Mouse (Mus musculus) heart, embryonic 14.5 days (tissue): ENCODE results near the gene Bcl3. TPM values are rescaled to one million over a fixed set of nuclear protein-coding genes. Genes with fewer than 3 reads are reported as not detected.
A peak's percentile ranks its signal among the peaks of the same experiment; 100 is the strongest.

ENCODE experiments used
- ATAC-seq: fragments of 200-750 bp; cut with Nextera tagmentation; 2 replicates; pipeline ENCODE4 v1.8.0; 2017; ENCODE audit warnings: low read depth, moderate TSS enrichment; ENCODE audit not compliant: insufficient number of reproducible peaks, insufficient read depth, low FRiP score
- H3K27ac ChIP-seq, 2 experiments: fragments of 200-500 bp in 1 of 2; fragments of 300-500 bp in 1 of 2; sonication (generic) in 1 of 2; replicated peaks in 1 of 2; 2 replicates each; pipeline ENCODE4 v1.5.1; 2012 to 2014; ENCODE audit warnings: low read depth in 2 of 2, low read length in 2 of 2, control low read depth in 1 of 2, mild to moderate bottlenecking in 1 of 2, mixed read lengths in 1 of 2; ENCODE audit not compliant: control insufficient read depth in 1 of 2, insufficient read depth in 1 of 2
- H3K27me3 ChIP-seq: fragments of 300-500 bp; sonication (generic); 2 replicates; pipeline ENCODE4 v1.6.1; 2014; ENCODE audit warnings: mild to moderate bottlenecking, low read length, control low read depth; ENCODE audit not compliant: control insufficient read depth, insufficient read depth
- H3K36me3 ChIP-seq: fragments of 300-500 bp; sonication (generic); 2 replicates; pipeline ENCODE4 v1.6.1; 2014; ENCODE audit warnings: mild to moderate bottlenecking, control low read depth, low read length, mixed read lengths; ENCODE audit not compliant: control insufficient read depth, insufficient read depth
- H3K4me1 ChIP-seq, 2 experiments: fragments of 200-500 bp in 1 of 2; fragments of 300-500 bp in 1 of 2; sonication (generic) in 1 of 2; 2 replicates each; pipeline ENCODE4 v1.6.1; 2012 to 2014; ENCODE audit warnings: low read length in 2 of 2, control low read depth in 1 of 2, mixed read lengths in 1 of 2; ENCODE audit not compliant: control insufficient read depth in 2 of 2, insufficient read depth in 2 of 2
- H3K4me2 ChIP-seq: fragments of 300-500 bp; sonication (generic); 2 replicates; pipeline ENCODE4 v1.6.1; 2014; ENCODE audit warnings: mild to moderate bottlenecking, low read length
- H3K4me3 ChIP-seq, 2 experiments: fragments of 200-500 bp in 1 of 2; fragments of 300-500 bp in 1 of 2; sonication (generic) in 1 of 2; 2 replicates each; pipeline ENCODE4 v1.5.1; 2012 to 2014; ENCODE audit warnings: low read length in 2 of 2, mild to moderate bottlenecking in 2 of 2, control low read depth in 1 of 2, low read depth in 1 of 2, moderate library complexity in 1 of 2; ENCODE audit not compliant: control insufficient read depth in 1 of 2, insufficient read depth in 1 of 2
- H3K9ac ChIP-seq: fragments of 300-500 bp; sonication (generic); 2 replicates; pipeline ENCODE4 v1.6.1; 2014; ENCODE audit warnings: mild to moderate bottlenecking, low read length
- H3K9me3 ChIP-seq: fragments of 300-500 bp; sonication (generic); 2 replicates; pipeline ENCODE4 v1.6.1; 2016; ENCODE audit warnings: low read length, control low read depth; ENCODE audit not compliant: control insufficient read depth
- WGBS: fragments of 180-500 bp; shearing (Covaris S2); extraction: QIAGEN DNeasy Blood & Tissue Kit; methylation state at CpG from one replicate; pipeline ENCODE4 v1.1.7; 2014; 5-methylcytosine and 5-hydroxymethylcytosine counted together
- polyA plus RNA-seq: library from polyadenylated mRNA; unstranded; fragments of >200 nt; fragmentation: Nextera tagmentation; extraction: Ambion mirVana; gene quantifications from 2 replicates; pipeline ENCODE4 v1.2.1, GENCODE M21; 2014

Gene Bcl3
- polyA plus RNA-seq, 1 experiment from 2014 or later, result 1.7 TPM

DNA sequence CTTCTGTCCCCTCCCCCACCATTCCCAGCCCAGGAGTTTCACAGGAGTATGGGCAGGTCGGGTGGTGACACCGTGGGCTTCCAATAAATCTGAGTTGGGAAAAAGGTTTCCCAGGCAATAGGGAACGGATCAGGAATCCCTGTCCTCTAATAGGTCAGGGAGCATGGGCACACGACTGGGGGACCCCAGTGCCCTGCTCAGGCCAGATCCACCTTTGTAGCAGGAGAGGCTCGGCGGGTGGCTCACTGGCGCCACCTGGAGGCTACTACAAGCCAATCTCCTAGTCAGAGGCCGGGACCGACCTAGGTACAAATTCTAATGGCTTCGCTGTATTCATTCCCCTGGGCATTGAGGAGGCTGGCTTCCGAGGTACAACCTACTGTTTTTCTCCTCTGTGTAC, 21.0 kb upstream of the Bcl3 start:
- ATAC-seq, result 0 out of 2 replicates have a peak, but pooled peaks have one; percentile 31

DNA sequence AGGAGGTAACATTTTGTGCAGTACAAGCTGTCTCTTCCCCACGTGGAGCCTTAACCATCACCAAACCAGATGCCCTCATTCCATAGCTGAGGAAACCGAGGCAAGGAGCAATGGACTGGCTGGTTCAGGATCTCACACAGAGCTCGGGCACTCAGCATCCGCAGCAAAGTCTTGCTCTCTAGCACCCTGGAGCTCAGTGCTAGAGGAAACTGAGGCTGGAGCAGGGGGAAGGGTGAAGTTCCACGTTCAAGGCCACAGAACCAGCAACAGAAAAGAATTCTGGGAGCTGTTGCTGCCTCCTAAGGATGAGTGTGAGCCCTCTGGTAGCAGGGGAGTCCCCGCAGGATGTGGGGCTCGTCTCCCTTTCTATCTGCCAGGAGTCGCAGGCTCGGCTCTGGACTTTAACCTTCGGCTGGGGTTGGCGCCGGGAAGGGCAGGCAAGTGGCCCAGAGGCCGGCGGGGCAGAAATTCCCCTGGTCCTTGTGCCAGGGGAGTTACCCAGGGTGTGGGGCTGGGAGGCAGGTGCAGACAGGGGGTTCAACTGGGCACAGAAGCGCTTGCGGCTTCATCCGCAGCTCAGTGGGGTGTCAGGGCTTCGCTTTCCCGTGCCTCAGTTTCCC, 20.4 kb upstream of the Bcl3 start:
- H3K9me3 ChIP-seq, result no peaks in the 10 kb centered on the region
- no peak for ATAC-seq
- WGBS, result 25% methylated on average over 19 of the region's 19 CpGs
- H3K4me1 ChIP-seq, result peaks cover 3 to 6% of the 10 kb centered on the region in 2 experiments
- H3K9ac ChIP-seq, result no peak overlapping the region
- no peaks in the 10 kb centered on the region for H3K36me3 ChIP-seq
- H3K4me2 ChIP-seq, result no peak overlapping the region
- H3K27ac ChIP-seq, result no peak overlapping the region
- H3K4me3 ChIP-seq, result no peak overlapping the region
- H3K27me3 ChIP-seq, result peaks cover 20% of the 10 kb centered on the region

More for the DNA sequence above, 21.0 kb upstream of the Bcl3 start:
- H3K4me1 ChIP-seq, result peaks cover 3 to 6% of the 10 kb centered on the region in 2 experiments
- no peaks in the 10 kb centered on the region for H3K36me3 ChIP-seq
- no peak overlapping the region for H3K4me3 ChIP-seq
- no peak overlapping the region for H3K4me2 ChIP-seq
- H3K27me3 ChIP-seq, result peaks cover 20% of the 10 kb centered on the region
- H3K9me3 ChIP-seq, result no peaks in the 10 kb centered on the region
- WGBS, result 4% methylated on average over 11 of the region's 11 CpGs
- H3K27ac ChIP-seq, result no peak overlapping the region
- no peak overlapping the region for H3K9ac ChIP-seq

DNA sequence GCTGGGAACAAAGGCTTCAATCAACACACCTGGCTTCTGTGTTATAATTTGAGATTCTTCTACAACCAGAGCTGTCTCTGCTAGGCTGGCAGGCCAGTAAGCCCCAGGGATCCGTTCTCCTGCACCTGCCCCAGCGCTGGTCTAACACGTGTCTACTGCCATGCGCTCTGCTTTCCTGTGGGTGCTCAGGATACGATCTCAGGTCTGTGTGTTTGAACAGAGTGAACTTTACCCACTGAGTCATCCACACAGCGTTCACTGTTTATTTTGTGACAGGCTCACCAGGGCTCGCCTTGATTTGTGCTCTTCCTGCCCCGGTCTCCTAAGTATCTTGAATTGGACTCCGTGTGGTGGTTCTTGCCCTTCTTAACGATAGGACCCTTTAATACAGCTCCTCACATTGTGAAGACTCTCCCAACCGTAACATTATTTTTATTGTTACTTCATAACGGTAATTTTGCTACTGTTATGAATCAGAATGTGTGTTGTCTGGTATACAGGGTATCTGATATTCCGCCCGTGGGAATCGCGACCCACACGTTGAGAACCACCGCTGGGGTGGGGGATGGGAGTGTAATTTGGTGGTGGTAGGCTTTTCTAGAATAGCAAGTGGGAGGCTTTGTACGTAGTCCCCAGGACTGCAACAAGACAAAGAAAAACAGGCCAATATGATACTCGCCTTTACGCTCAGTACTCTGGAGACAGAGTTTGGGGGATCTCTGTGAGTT, 19.3 kb upstream of the Bcl3 start:
- no peaks in the 10 kb centered on the region for H3K36me3 ChIP-seq
- H3K9ac ChIP-seq, result no peak overlapping the region
- H3K4me3 ChIP-seq, result no peak overlapping the region
- 75% methylated on average over 21 of the region's 21 CpGs for WGBS
- no peak for ATAC-seq
- no peaks in the 10 kb centered on the region; a peak in 1 of 4 replicates for H3K4me1 ChIP-seq
- H3K27ac ChIP-seq, result no peak overlapping the region
- no peaks in the 10 kb centered on the region for H3K9me3 ChIP-seq
- peaks cover 20% of the 10 kb centered on the region for H3K27me3 ChIP-seq
- H3K4me2 ChIP-seq, result no peak overlapping the region

DNA sequence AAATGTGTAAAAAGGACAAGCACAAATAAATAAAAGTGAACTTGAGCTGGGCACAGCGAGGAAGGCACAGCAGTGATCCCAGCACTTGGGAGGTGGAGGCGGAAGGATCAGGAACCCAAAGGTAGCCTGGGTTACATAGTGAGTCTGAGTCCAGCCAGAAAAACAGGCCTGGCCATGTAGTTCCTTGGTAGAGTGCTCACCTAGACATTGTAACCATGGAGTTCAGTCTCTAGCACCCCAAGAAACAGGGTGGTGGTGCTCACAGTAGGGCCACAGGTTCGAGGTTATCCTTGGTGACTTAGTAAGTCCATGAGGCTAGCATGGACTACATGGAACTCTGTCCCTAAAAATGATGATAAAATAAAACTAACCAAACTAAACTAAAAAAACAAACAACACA, 18.4 kb upstream of the Bcl3 start:
- ATAC-seq, result no peak
- Histone ChIP-seq H3K9me3 (no peaks in the 10 kb centered on the region), H3K4me3 (no peak overlapping the region), H3K4me1 (no peaks in the 10 kb centered on the region; a peak in 1 of 4 replicates), H3K4me2 (no peak overlapping the region), H3K9ac (no peak overlapping the region), H3K27ac (no peak overlapping the region), H3K27me3 (peaks cover 19% of the 10 kb centered on the region), H3K36me3 (no peaks in the 10 kb centered on the region)
- WGBS, result 78% methylated on average over 3 of the region's 3 CpGs

DNA sequence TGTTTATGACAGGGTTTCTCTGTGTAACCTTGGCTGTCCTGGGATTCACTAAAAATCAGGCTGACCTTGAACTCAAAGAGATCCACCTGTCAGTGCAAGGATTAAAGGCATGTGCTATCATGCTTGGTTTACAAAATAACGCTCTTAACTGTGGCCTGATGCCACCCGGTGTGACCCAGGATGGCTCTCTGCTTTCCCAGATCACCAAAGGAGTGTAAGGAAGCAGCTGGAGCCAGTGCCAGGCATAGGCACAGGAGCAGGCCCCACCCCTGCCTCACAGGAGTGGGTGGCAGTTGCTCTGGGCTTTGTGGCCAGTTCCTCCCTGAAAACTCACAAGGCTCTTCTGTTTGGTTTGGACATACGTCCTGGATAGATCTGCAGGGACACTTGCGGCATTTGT, 17.8 kb upstream of the Bcl3 start:
- Histone ChIP-seq H3K27ac (no peak overlapping the region), H3K4me3 (no peak overlapping the region), H3K36me3 (no peaks in the 10 kb centered on the region), H3K4me2 (no peak overlapping the region), H3K27me3 (peaks cover 18% of the 10 kb centered on the region), H3K9ac (no peak overlapping the region), H3K4me1 (no peaks in the 10 kb centered on the region; a peak in 1 of 4 replicates), H3K9me3 (no peaks in the 10 kb centered on the region)
- ATAC-seq, result no peak
- WGBS, result 65% methylated on average over 4 of the region's 4 CpGs

DNA sequence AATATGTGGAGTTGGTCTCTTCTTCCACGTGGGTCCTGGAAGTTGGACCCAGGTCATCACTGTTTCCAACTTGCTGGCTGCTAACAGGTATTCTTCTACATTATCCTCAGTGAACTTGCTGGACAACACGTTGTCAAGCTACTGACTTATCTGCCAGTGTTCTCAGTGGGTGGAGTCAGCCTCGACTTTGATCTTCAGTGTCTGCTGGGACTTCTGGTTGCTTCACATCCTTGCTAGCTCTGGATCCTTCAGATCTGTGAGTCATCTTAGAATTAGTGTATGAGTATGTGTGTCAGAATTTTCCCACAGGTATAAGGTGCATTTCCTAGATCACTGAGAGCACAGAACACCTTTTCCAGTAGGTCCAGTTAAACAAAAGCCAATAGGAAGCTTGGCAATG, 14.3 kb upstream of the Bcl3 start:
- WGBS, result 43% methylated on average over 3 of the region's 3 CpGs
- H3K4me3 ChIP-seq, result no peak overlapping the region
- H3K27ac ChIP-seq, result no peak overlapping the region
- no peaks in the 10 kb centered on the region for H3K27me3 ChIP-seq
- H3K4me1 ChIP-seq, result no peaks in the 10 kb centered on the region
- no peak overlapping the region for H3K9ac ChIP-seq
- H3K4me2 ChIP-seq, result no peak overlapping the region
- H3K9me3 ChIP-seq, result no peaks in the 10 kb centered on the region
- no peak for ATAC-seq
- no peaks in the 10 kb centered on the region for H3K36me3 ChIP-seq

DNA sequence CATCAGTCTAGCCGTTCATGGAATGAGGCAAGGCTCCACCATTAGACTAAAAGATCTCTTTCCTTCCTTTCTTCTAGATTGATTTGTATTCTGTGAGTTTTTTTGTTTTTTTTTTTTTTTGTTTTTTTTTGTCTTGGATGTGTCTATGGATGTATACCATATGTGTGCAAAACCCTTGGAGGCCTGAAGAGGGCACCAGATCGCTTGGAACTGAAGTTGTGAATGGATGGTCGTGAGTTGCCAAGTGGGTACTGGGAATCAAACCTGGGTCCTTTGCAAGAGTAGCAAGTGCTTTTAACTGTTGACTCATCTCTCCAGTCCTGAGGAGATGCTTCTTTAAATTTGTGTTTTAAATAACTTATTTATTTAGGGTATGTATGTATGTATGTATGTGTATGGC, 11.5 kb upstream of the Bcl3 start:
- Histone ChIP-seq H3K9me3 (no peaks in the 10 kb centered on the region), H3K9ac (no peak overlapping the region), H3K4me3 (no peak overlapping the region), H3K27me3 (no peaks in the 10 kb centered on the region), H3K4me2 (no peak overlapping the region), H3K36me3 (no peaks in the 10 kb centered on the region), H3K27ac (no peak overlapping the region), H3K4me1 (peaks cover 7 to 12% of the 10 kb centered on the region in 2 experiments; a peak in 3 of 4 replicates)
- WGBS, result 53% methylated on average over 3 of the region's 3 CpGs
- no peak for ATAC-seq
